Mouse (Mus musculus): ENCODE results near the gene Cnr2.

DNA sequence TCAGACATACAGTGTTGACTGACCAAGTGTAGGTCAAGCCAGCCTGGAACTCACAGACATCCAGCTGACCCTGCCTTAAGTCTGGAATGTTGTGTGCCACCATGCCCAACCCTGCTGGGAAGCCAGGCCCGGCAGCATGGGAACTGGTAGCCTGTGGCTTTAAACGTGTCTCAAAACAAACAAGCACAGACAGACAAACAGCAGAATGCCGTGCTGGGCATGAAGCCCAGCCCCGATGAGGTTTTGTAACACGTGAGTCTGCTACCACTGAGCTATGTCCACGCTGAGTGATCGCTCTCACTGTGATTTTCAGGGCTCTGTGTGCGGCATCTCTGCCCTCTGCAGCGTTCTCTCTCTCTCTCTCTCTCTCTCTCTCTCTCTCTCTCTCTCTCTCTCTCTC, 60.7 kb downstream of the Cnr2 start:
- no peak for TF ChIP-seq POLR2A (IDR thresholded peaks at IDR 0.05; ENCODE audit: control insufficient read depth, low read depth, low read length)
- no peak for TF ChIP-seq CTCF (IDR thresholded peaks at IDR 0.05; ENCODE audit: control insufficient read depth, insufficient read depth, insufficient replicate concordance, low read depth, low read length)
